Mouse (Mus musculus): ENCODE data around the gene D17H6S53E. TPM values are rescaled to one million over a fixed set of nuclear protein-coding genes. Genes with fewer than 3 reads are reported as not detected.

Gene D17H6S53E
- total RNA-seq, 1 experiment, result 11.2 TPM

GRCm38 (mm10) chr17:35134801-35135590 lies 8.8 kb downstream of the D17H6S53E start, which contains the start of gene Bag6:
TSS of gene Bag6 (plus strand) at chr17:35135178.
- peaks cover 0 to 9% of the 10 kb centered on the region in 2 experiments; a peak in 2 of 4 replicates for H3K4me1 ChIP-seq (ENCODE audit: control insufficient read depth in 2 of 2, insufficient read depth in 2 of 2, low read length in 2 of 2, poor library complexity in 1 of 2)
- in situ Hi-C loops (cut with MboI; ENCODE audit: low sequenced_read_pairs in 2 of 2, unreplicated experiment in 2 of 2), result no loop called here
- H3K36me3 ChIP-seq (ENCODE audit: control insufficient read depth, insufficient read depth, low read length, poor library complexity, severe bottlenecking), result peaks cover 16% of the 10 kb centered on the region
- peak within 1 kb of the TSS; percentile 94 for H3K27ac ChIP-seq (ENCODE audit: insufficient read depth, low read depth, low read length, poor library complexity, severe bottlenecking)
- H3K4me3 ChIP-seq (ENCODE audit: insufficient read depth in 1 of 2, low read depth in 1 of 2, low read length in 2 of 2, poor library complexity in 1 of 2, severe bottlenecking in 1 of 2), result peak within 1 kb of the TSS; percentile 68 to 95
- TF ChIP-seq HCFC1 (IDR thresholded peaks at IDR 0.05; ENCODE audit: borderline replicate concordance, insufficient read depth, low read length) (peak; percentile 83), ZNF384 (IDR thresholded peaks at IDR 0.05; ENCODE audit: low read depth, low read length) (no peak), MAFK (IDR thresholded peaks at IDR 0.05; ENCODE audit: insufficient read depth, low read depth, low read length) (no peak), ZC3H11A (IDR thresholded peaks at IDR 0.05; ENCODE audit: borderline replicate concordance, low read depth, low read length) (no peak), CHD2 (IDR thresholded peaks at IDR 0.05; ENCODE audit: low read depth, low read length) (no peak; the same call in 1 of the 2 replicates)
- peak within 1 kb of the TSS; percentile 98 for H3K9ac ChIP-seq (ENCODE audit: insufficient read depth, low read depth, low read length, poor library complexity, severe bottlenecking)
- DNase-seq (ENCODE audit: low read depth, low spot score), result peak; percentile 89
- no peaks in the 10 kb centered on the region for H3K9me3 ChIP-seq (ENCODE audit: control insufficient read depth, insufficient read depth, low read depth, low read length)

GRCm38 (mm10) chr17:35135591-35136320 lies 9.6 kb downstream of the D17H6S53E start:
- no peak for TF ChIP-seq MAFK (IDR thresholded peaks at IDR 0.05; ENCODE audit: insufficient read depth, low read depth, low read length)
- peak; percentile 40; the same call in 1 of the 2 replicates for TF ChIP-seq CHD2 (IDR thresholded peaks at IDR 0.05; ENCODE audit: low read depth, low read length)

GRCm38 (mm10) chr17:35139269-35139668 lies 13.1 kb downstream of the D17H6S53E start:
- H3K4me3 ChIP-seq (ENCODE audit: insufficient read depth in 1 of 2, low read depth in 1 of 2, low read length in 2 of 2, poor library complexity in 1 of 2, severe bottlenecking in 1 of 2), result no peak overlapping the region

More at GRCm38 (mm10) chr17:35135591-35136320, 9.6 kb downstream of the D17H6S53E start:
- H3K4me1 ChIP-seq (ENCODE audit: control insufficient read depth in 2 of 2, insufficient read depth in 2 of 2, low read length in 2 of 2, poor library complexity in 1 of 2), result peaks cover 0 to 12% of the 10 kb centered on the region in 2 experiments; a peak in 2 of 4 replicates
- peak overlapping the region; percentile 68 to 95 for H3K4me3 ChIP-seq (ENCODE audit: insufficient read depth in 1 of 2, low read depth in 1 of 2, low read length in 2 of 2, poor library complexity in 1 of 2, severe bottlenecking in 1 of 2)
- H3K36me3 ChIP-seq (ENCODE audit: control insufficient read depth, insufficient read depth, low read length, poor library complexity, severe bottlenecking), result peaks cover 23% of the 10 kb centered on the region
- DNase-seq (ENCODE audit: low read depth, low spot score), result peak; percentile 60
- peak overlapping the region; percentile 94 for H3K27ac ChIP-seq (ENCODE audit: insufficient read depth, low read depth, low read length, poor library complexity, severe bottlenecking)
- no peaks in the 10 kb centered on the region for H3K9me3 ChIP-seq (ENCODE audit: control insufficient read depth, insufficient read depth, low read depth, low read length)
- in situ Hi-C loops (cut with MboI; ENCODE audit: low sequenced_read_pairs in 2 of 2, unreplicated experiment in 2 of 2), result no loop called here
- peak overlapping the region; percentile 98 for H3K9ac ChIP-seq (ENCODE audit: insufficient read depth, low read depth, low read length, poor library complexity, severe bottlenecking)

GRCm38 (mm10) chr17:35140490-35140996 lies 14.4 kb downstream of the D17H6S53E start:
- no peaks in the 10 kb centered on the region for H3K9me3 ChIP-seq (ENCODE audit: control insufficient read depth, insufficient read depth, low read depth, low read length)
- in situ Hi-C loops (cut with MboI; ENCODE audit: low sequenced_read_pairs in 2 of 2, unreplicated experiment in 2 of 2), result no loop called here
- TF ChIP-seq HCFC1 (IDR thresholded peaks at IDR 0.05; ENCODE audit: borderline replicate concordance, insufficient read depth, low read length) (no peak), ZC3H11A (IDR thresholded peaks at IDR 0.05; ENCODE audit: borderline replicate concordance, low read depth, low read length) (no peak), CHD2 (IDR thresholded peaks at IDR 0.05; ENCODE audit: low read depth, low read length) (no peak)
- DNase-seq (ENCODE audit: low read depth, low spot score), result no peak
- H3K27ac ChIP-seq (ENCODE audit: insufficient read depth, low read depth, low read length, poor library complexity, severe bottlenecking), result no peak overlapping the region
- H3K4me1 ChIP-seq (ENCODE audit: control insufficient read depth in 2 of 2, insufficient read depth in 2 of 2, low read length in 2 of 2, poor library complexity in 1 of 2), result peaks cover 0 to 13% of the 10 kb centered on the region in 2 experiments; a peak in 2 of 4 replicates
- H3K4me3 ChIP-seq (ENCODE audit: insufficient read depth in 1 of 2, low read depth in 1 of 2, low read length in 2 of 2, poor library complexity in 1 of 2, severe bottlenecking in 1 of 2), result no peak overlapping the region
- H3K36me3 ChIP-seq (ENCODE audit: control insufficient read depth, insufficient read depth, low read length, poor library complexity, severe bottlenecking), result peaks cover 66% of the 10 kb centered on the region
- peak overlapping the region; percentile 43; the same call in 1 of the 2 replicates for H3K9ac ChIP-seq (ENCODE audit: insufficient read depth, low read depth, low read length, poor library complexity, severe bottlenecking)

More at GRCm38 (mm10) chr17:35139269-35139668, 13.1 kb downstream of the D17H6S53E start:
- TF ChIP-seq HCFC1 (IDR thresholded peaks at IDR 0.05; ENCODE audit: borderline replicate concordance, insufficient read depth, low read length) (no peak), ZC3H11A (IDR thresholded peaks at IDR 0.05; ENCODE audit: borderline replicate concordance, low read depth, low read length) (no peak), MAFK (IDR thresholded peaks at IDR 0.05; ENCODE audit: insufficient read depth, low read depth, low read length) (no peak), CHD2 (IDR thresholded peaks at IDR 0.05; ENCODE audit: low read depth, low read length) (no peak), ZNF384 (IDR thresholded peaks at IDR 0.05; ENCODE audit: low read depth, low read length) (no peak)
- peaks cover 53% of the 10 kb centered on the region for H3K36me3 ChIP-seq (ENCODE audit: control insufficient read depth, insufficient read depth, low read length, poor library complexity, severe bottlenecking)
- no peaks in the 10 kb centered on the region for H3K9me3 ChIP-seq (ENCODE audit: control insufficient read depth, insufficient read depth, low read depth, low read length)
- H3K27ac ChIP-seq (ENCODE audit: insufficient read depth, low read depth, low read length, poor library complexity, severe bottlenecking), result no peak overlapping the region
- in situ Hi-C loops (cut with MboI; ENCODE audit: low sequenced_read_pairs in 2 of 2, unreplicated experiment in 2 of 2), result no loop called here
- no peak for DNase-seq (ENCODE audit: low read depth, low spot score)
- peaks cover 0 to 13% of the 10 kb centered on the region in 2 experiments; a peak in 2 of 4 replicates for H3K4me1 ChIP-seq (ENCODE audit: control insufficient read depth in 2 of 2, insufficient read depth in 2 of 2, low read length in 2 of 2, poor library complexity in 1 of 2)
- peak overlapping the region; percentile 25; the same call in 1 of the 2 replicates for H3K9ac ChIP-seq (ENCODE audit: insufficient read depth, low read depth, low read length, poor library complexity, severe bottlenecking)

Data from ES-E14 (cell line).